Mouse (Mus musculus) lung, adult 2 months (tissue): ENCODE results near the gene Bpifb6.

Experiments used
- CTCF ChIP-seq: fragments of 200-500 bp; IDR thresholded peaks from 2 replicates; pipeline ENCODE4 v1.5.1; 2011; ENCODE audit warnings: mild to moderate bottlenecking, low read length, control low read depth; ENCODE audit not compliant: insufficient read depth
- POLR2A ChIP-seq: fragments of 200-500 bp; IDR thresholded peaks from 2 replicates; pipeline ENCODE4 v1.6.1; 2011; ENCODE audit warnings: low read depth, mild to moderate bottlenecking, control low read depth, low read length, borderline replicate concordance; ENCODE audit errors: extremely low read depth

- TF ChIP-seq POLR2A (no peak), CTCF (no peak)
These were observed 40.6 kb upstream of the Bpifb6 start for GRCm38 (mm10) chr2:153859581-153859980.
